13 mouse cellular contexts compared by ENCODE assay signal in the genomic region with DNA sequence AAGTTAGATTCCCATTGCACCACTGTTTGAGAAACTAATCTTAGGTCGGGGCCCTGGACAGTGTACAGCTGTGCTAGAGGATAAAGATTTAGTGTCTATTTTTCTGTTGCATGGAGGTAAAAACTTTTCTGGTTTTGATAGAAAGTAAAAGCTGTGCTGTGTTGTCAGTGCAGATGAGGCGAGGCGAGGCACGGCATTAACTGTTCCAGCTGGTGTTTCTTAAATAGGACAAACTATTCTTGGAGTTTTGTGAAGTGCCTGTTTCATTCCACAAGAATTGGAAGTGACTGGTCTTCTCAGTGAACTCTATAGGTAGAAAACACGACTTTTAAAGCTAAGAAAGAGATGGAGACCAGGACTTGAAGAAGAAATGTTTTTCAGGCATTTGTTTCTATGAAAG.
"Had no signal": no experiment of that assay in that cellular context is flagged by ENCODE, and none has a peak within 500 bp of the region (broad histone marks: within the 10 kb centered on the region; RNA-seq: fewer than 3 reads in every experiment).

No protein-coding gene starts in this region.

- H3K9me3 ChIP-seq: kidney, embryonic 15.5 days; liver, embryonic 13.5 days; lung, embryonic 15.5 days; megakaryocyte, embryonic 14.5 days; midbrain, embryonic 10.5 days; midbrain, embryonic 13.5 days had no signal

- H3K36me3 ChIP-seq: kidney, embryonic 15.5 days; liver, embryonic 13.5 days; lung, embryonic 15.5 days; midbrain, embryonic 10.5 days; midbrain, embryonic 13.5 days had no signal

- H3K9ac ChIP-seq: kidney, embryonic 15.5 days; liver, embryonic 13.5 days; lung, embryonic 15.5 days; midbrain, embryonic 13.5 days had no signal

- H3K4me1 ChIP-seq: kidney, embryonic 15.5 days; liver, embryonic 13.5 days; lung, embryonic 15.5 days; megakaryocyte, embryonic 14.5 days; midbrain, embryonic 10.5 days; midbrain, embryonic 13.5 days had no signal

- H3K27me3 ChIP-seq: kidney, embryonic 15.5 days; liver, embryonic 13.5 days; lung, embryonic 15.5 days; megakaryocyte, embryonic 14.5 days; midbrain, embryonic 13.5 days had no signal

- DNase-seq: kidney, adult 2 months; kidney, postnatal 14 days; liver, embryonic 13.5 days; lung, postnatal 10 days; lung, postnatal 36 days; thymus, adult 18-20 months; thymus, postnatal 36 days had no signal

- ATAC-seq: midbrain, embryonic 13.5 days; midbrain, embryonic 16.5 days had no signal

- H3K27ac ChIP-seq: kidney, embryonic 15.5 days; liver, embryonic 13.5 days; lung, embryonic 15.5 days; midbrain, embryonic 10.5 days; midbrain, embryonic 13.5 days had no signal

- H3K4me3 ChIP-seq: kidney, embryonic 15.5 days; liver, embryonic 13.5 days; lung, embryonic 15.5 days; megakaryocyte, embryonic 14.5 days; midbrain, embryonic 10.5 days; midbrain, embryonic 13.5 days had no signal

- H3K4me2 ChIP-seq: kidney, embryonic 15.5 days; liver, embryonic 13.5 days; lung, embryonic 15.5 days; midbrain, embryonic 13.5 days had no signal
